Mouse (Mus musculus): ENCODE measurements at regions not wholly inside any gene's neighbourhood (a gene's known extent, or its start where the extent isn't known, plus 50 kb on each side); places are given as distances from the start of the nearest gene placed in this dataset.

- intact Hi-C loops (cut with DNase I) = no loop called here
- DNase-seq = no peak
Measured at GRCm38 (mm10) chr2:108584799-108585198, 695.7 kb upstream of the Kif18a start.

- intact Hi-C loops (cut with DNase I) = no loop called here
- DNase-seq = no peak
Measured at GRCm38 (mm10) chr2:108593555-108593954, 687.0 kb upstream of the Kif18a start.

- intact Hi-C loops (cut with DNase I) = no loop called here
- DNase-seq = no peak
Measured at GRCm38 (mm10) chr2:108600346-108600745, 680.2 kb upstream of the Kif18a start.

- no peak for DNase-seq
- intact Hi-C loops (cut with DNase I) = no loop called here
Measured at GRCm38 (mm10) chr2:108619580-108619979, 661.0 kb upstream of the Kif18a start.

GRCm38 (mm10) chr2:108622367-108623162 is 658.0 kb upstream of the Kif18a start:
- intact Hi-C loops (cut with DNase I) = no loop called here
- DNase-seq = peak; percentile 15 to 26

- DNase-seq = no peak
- intact Hi-C loops (cut with DNase I) = no loop called here
Measured at GRCm38 (mm10) chr2:108635644-108636043, 644.9 kb upstream of the Kif18a start.

- intact Hi-C loops (cut with DNase I) = no loop called here
- DNase-seq = no peak
Measured at GRCm38 (mm10) chr2:108660697-108661388, 619.7 kb upstream of the Kif18a start.

GRCm38 (mm10) chr2:108677777-108678380 is 602.7 kb upstream of the Kif18a start:
- intact Hi-C loops (cut with DNase I) = no loop called here
- DNase-seq = no peak

GRCm38 (mm10) chr2:108681574-108681973 is 599.0 kb upstream of the Kif18a start:
- intact Hi-C loops (cut with DNase I) = no loop called here
- DNase-seq = no peak

GRCm38 (mm10) chr2:108686019-108686743 is 594.4 kb upstream of the Kif18a start:
- intact Hi-C loops (cut with DNase I) = no loop called here
- peak; percentile 7 to 17 for DNase-seq

GRCm38 (mm10) chr2:108690091-108690490 is 590.4 kb upstream of the Kif18a start:
- intact Hi-C loops (cut with DNase I) = loop anchor here (2.0 kb wide), 1 partner anchor 1005 kb away; no protein-coding TSS in a partner anchor
- DNase-seq = peak; percentile 16 to 53

GRCm38 (mm10) chr2:108691156-108692007 is 589.2 kb upstream of the Kif18a start:
- no peak for DNase-seq
- intact Hi-C loops (cut with DNase I) = loop anchor here (2.0 kb wide), 1 partner anchor 1003 kb away; no protein-coding TSS in a partner anchor

- intact Hi-C loops (cut with DNase I) = no loop called here
- no peak for DNase-seq
Measured at GRCm38 (mm10) chr2:108701308-108701707, 579.2 kb upstream of the Kif18a start.

- intact Hi-C loops (cut with DNase I) = no loop called here
- no peak for DNase-seq
Measured at GRCm38 (mm10) chr2:108707856-108708855, 572.4 kb upstream of the Kif18a start.

- intact Hi-C loops (cut with DNase I) = no loop called here
- DNase-seq = no peak
Measured at GRCm38 (mm10) chr2:108742079-108742478, 538.5 kb upstream of the Kif18a start.

GRCm38 (mm10) chr2:108743511-108743910 is 537.0 kb upstream of the Kif18a start:
- no peak for DNase-seq
- intact Hi-C loops (cut with DNase I) = no loop called here

- DNase-seq = no peak
- intact Hi-C loops (cut with DNase I) = no loop called here
Measured at GRCm38 (mm10) chr2:108744797-108745196, 535.7 kb upstream of the Kif18a start.

- no peak for DNase-seq
- intact Hi-C loops (cut with DNase I) = no loop called here
Measured at GRCm38 (mm10) chr2:108753494-108754225, 526.9 kb upstream of the Kif18a start.
